Mouse (Mus musculus) neural tube, embryonic 11.5 days (tissue): Measurements from ENCODE around the gene Sidt2. TPM values are rescaled to one million over a fixed set of nuclear protein-coding genes. Genes with fewer than 3 reads are reported as not detected.

Source experiments
- ATAC-seq: fragments of 200-750 bp; cut with Nextera tagmentation; 2 replicates; pipeline ENCODE4 v1.8.0; 2017; ENCODE audit warnings: moderate number of reproducible peaks, mild to moderate bottlenecking, moderate TSS enrichment, moderate library complexity; ENCODE audit not compliant: insufficient read depth, low FRiP score, low TSS enrichment
- DNase-seq: peaks from one replicate; pipeline ENCODE4 v3.0.0-alpha.2; 2015; ENCODE audit warnings: low spot score
- H3K27ac ChIP-seq: fragments of 300-500 bp; sonication (generic); 2 replicates; pipeline ENCODE4 v1.5.1; 2014; ENCODE audit warnings: low read depth, mild to moderate bottlenecking, low read length
- H3K27me3 ChIP-seq: fragments of 300-500 bp; sonication (generic); 2 replicates; pipeline ENCODE4 v1.6.1; 2014; ENCODE audit warnings: mild to moderate bottlenecking, low read length, mixed read lengths; ENCODE audit not compliant: control insufficient read depth, insufficient read depth
- H3K36me3 ChIP-seq: fragments of 300-500 bp; sonication (generic); 2 replicates; pipeline ENCODE4 v1.6.1; 2014; ENCODE audit warnings: mild to moderate bottlenecking, low read length, moderate library complexity, mixed read lengths; ENCODE audit not compliant: control insufficient read depth, insufficient read depth
- H3K4me1 ChIP-seq: fragments of 300-500 bp; sonication (generic); 2 replicates; pipeline ENCODE4 v1.6.1; 2014; ENCODE audit warnings: low read length, mixed read lengths; ENCODE audit not compliant: control insufficient read depth, insufficient read depth
- H3K4me2 ChIP-seq: fragments of 300-500 bp; sonication (generic); 2 replicates; pipeline ENCODE4 v1.6.1; 2014; ENCODE audit warnings: low read depth, mild to moderate bottlenecking, moderate library complexity
- H3K4me3 ChIP-seq: fragments of 300-500 bp; sonication (generic); 2 replicates; pipeline ENCODE4 v1.5.1; 2014; ENCODE audit warnings: low read depth, low read length
- H3K9ac ChIP-seq: fragments of 300-500 bp; sonication (generic); 2 replicates; pipeline ENCODE4 v1.6.1; 2014; ENCODE audit warnings: mild to moderate bottlenecking, low read length
- H3K9me3 ChIP-seq: fragments of 300-500 bp; sonication (generic); 2 replicates; pipeline ENCODE4 v1.6.1; 2016; ENCODE audit warnings: low read length; ENCODE audit not compliant: control insufficient read depth
- WGBS: fragments of 180-500 bp; shearing (Covaris S2); extraction: QIAGEN DNeasy Blood & Tissue Kit; methylation state at CpG from one replicate; pipeline ENCODE4 v1.1.7; 2014; 5-methylcytosine and 5-hydroxymethylcytosine counted together
- polyA plus RNA-seq: library from polyadenylated mRNA; unstranded; fragments of >200 nt; fragmentation: Nextera tagmentation; extraction: Ambion mirVana; gene quantifications from 2 replicates; pipeline ENCODE4 v1.2.1, GENCODE M21; 2014

Gene Sidt2
- polyA plus RNA-seq, 1 experiment from 2014 or later = 34.7 TPM

DNA sequence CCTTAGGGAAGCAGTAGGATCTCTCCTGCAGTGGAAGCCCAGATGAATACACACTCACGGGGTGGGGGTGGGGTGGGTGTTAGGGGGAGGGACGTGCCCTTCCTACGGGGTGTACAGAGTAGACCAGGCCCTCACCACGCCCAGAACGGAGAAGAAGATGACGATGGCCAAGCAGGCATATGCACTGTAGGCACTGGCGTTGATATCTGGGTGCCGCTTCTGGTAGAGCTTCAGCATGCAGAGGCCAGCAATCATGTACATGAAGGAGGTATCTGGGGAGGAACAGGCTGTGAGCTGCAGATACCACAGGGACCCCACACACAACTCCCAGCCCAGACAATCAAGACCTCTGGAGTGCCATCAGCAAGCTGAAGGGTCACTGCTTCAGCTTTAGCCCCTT lies 12.1 kb downstream of the Sidt2 start:
- H3K36me3 ChIP-seq = peaks cover 11% of the 10 kb centered on the region
- no peak overlapping the region for H3K27ac ChIP-seq
- no peak overlapping the region for H3K4me3 ChIP-seq
- H3K4me1 ChIP-seq = no peaks in the 10 kb centered on the region
- H3K9ac ChIP-seq = no peak overlapping the region
- H3K4me2 ChIP-seq = no peak overlapping the region
- DNase-seq = no peak
- 92% methylated on average over 8 of the region's 8 CpGs for WGBS
- ATAC-seq = no peak
- H3K27me3 ChIP-seq = no peaks in the 10 kb centered on the region
- H3K9me3 ChIP-seq = no peaks in the 10 kb centered on the region

DNA sequence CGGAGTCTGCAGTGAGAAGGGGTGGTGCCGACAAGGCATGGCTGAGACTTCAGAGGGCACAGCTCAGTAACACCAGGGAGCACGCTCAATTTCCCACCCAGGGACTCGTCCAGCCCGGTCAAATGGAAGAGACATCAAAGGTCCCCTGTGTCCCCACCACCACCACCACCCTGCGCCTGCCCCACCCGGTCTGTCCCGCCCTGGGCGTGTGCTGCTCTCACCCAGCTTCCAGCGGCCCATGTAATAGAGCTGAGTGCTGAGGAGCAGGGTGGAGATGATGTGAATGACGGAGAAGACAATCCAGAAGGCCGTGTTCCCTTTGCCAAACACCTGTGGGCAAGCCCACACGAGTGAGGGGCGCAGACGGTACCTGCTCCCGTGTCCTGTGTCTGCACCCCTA lies 12.6 kb downstream of the Sidt2 start:
- Histone ChIP-seq H3K9ac (no peak overlapping the region), H3K27ac (no peak overlapping the region), H3K9me3 (no peaks in the 10 kb centered on the region), H3K4me3 (no peak overlapping the region), H3K4me1 (no peaks in the 10 kb centered on the region), H3K4me2 (no peak overlapping the region), H3K27me3 (no peaks in the 10 kb centered on the region), H3K36me3 (peaks cover 10% of the 10 kb centered on the region)
- no peak for ATAC-seq
- no peak for DNase-seq
- 93% methylated on average over 16 of the region's 16 CpGs for WGBS

DNA sequence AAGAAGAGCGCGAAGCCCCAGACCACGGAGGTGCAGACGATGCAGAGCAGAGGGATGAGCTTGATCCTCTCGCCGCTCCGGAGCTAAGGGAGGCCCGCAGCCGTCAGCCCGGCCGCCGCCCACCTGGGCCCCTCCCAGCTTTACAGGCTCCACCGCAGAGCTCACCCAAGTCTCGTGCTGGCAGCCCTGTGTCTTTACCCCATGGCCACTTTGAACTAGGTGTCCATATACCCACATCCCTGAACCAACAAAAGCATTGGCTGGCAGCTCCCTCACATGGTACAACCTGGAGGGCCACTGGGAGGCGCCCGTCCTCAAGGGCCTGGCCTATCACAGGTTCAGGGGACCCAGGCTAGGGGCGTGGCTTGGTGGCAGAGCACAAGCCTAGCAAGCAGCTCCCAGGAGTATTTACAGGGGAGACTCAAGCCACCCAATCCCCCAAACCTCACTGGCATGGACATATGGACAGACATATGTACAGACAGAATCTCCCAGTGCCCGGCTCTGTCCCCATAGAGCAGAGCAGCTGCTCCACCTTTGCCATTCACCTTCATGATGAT lies 13.6 kb downstream of the Sidt2 start:
- no peak overlapping the region for H3K4me2 ChIP-seq

DNA sequence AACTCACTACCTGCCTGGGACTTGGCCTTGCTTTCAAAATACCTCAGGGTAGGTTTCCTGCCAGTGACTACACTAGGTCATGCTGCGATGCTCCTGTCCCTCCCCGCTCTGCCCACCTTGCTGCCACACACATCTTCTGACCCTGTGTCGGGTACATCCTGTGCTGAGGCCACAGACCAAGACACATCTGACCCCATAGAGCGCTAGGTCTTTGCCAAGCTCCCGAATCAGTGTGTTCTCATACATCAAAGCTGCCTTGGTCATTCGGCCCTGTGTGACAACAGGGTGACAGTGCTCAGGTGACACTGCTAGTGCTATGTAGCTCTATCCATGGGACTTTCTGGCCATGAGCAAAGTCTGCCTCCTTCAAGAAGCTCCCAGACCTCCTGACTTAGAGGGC lies 15.3 kb downstream of the Sidt2 start:
- no peaks in the 10 kb centered on the region for H3K27me3 ChIP-seq
- H3K27ac ChIP-seq = no peak overlapping the region
- H3K9ac ChIP-seq = no peak overlapping the region
- H3K9me3 ChIP-seq = no peaks in the 10 kb centered on the region
- ATAC-seq = no peak
- H3K4me3 ChIP-seq = no peak overlapping the region
- no peak for DNase-seq
- WGBS = 93% methylated on average over 6 of the region's 6 CpGs
- peaks cover 10% of the 10 kb centered on the region for H3K36me3 ChIP-seq
- H3K4me1 ChIP-seq = 0 out of 2 replicates have a peak, but pooled peaks cover 3% of the 10 kb centered on the region
- no peak overlapping the region for H3K4me2 ChIP-seq

More for the DNA sequence above, 13.6 kb downstream of the Sidt2 start:
- H3K4me3 ChIP-seq = no peak overlapping the region
- no peak overlapping the region for H3K9ac ChIP-seq
- WGBS = 55% methylated on average over 18 of the region's 18 CpGs
- no peak for ATAC-seq
- no peak overlapping the region for H3K27ac ChIP-seq
- no peaks in the 10 kb centered on the region for H3K4me1 ChIP-seq
- peak; percentile 32 for DNase-seq
- H3K36me3 ChIP-seq = peaks cover 10% of the 10 kb centered on the region
- H3K27me3 ChIP-seq = no peaks in the 10 kb centered on the region
- no peaks in the 10 kb centered on the region for H3K9me3 ChIP-seq

DNA sequence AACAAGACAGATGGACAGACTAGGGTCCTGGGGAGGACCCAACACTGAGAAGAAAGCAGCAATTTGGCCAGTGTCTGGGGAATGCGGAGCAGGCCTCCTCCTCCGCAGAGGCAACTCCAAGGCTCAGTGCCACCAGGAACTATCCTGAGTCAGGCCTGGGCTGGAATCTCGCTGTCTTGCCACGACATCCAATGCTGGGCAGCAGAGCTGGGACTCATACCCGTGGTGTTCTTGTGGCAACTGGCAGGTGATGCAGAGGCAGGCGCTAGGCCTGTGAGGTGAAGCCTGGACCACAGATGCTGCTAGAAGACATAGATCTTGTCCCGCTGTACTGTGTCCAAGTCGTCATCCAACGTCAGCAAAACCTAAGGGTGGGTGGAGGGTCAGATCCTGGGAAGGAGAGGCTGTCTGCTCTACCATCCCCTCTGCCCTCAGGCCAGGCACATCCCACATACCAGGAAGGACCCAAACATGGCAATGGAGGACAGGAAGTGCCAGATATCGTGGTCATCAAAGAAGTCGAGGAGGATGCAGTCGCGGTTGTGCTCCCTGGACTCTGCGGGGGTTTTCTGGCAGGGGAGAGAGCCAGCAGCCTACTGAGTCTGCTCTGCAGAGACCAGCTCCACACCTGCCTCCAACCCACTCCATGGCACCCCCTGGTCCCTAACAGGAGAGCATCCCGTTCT lies 16.0 kb downstream of the Sidt2 start:
- ATAC-seq = no peak
- Histone ChIP-seq H3K36me3 (peaks cover 5% of the 10 kb centered on the region), H3K9ac (no peak overlapping the region), H3K4me3 (no peak overlapping the region), H3K9me3 (no peaks in the 10 kb centered on the region), H3K4me1 (0 out of 2 replicates have a peak, but pooled peaks cover 3% of the 10 kb centered on the region), H3K27ac (no peak overlapping the region), H3K4me2 (no peak overlapping the region), H3K27me3 (no peaks in the 10 kb centered on the region)
- no peak for DNase-seq
- 87% methylated on average over 15 of the region's 15 CpGs for WGBS

DNA sequence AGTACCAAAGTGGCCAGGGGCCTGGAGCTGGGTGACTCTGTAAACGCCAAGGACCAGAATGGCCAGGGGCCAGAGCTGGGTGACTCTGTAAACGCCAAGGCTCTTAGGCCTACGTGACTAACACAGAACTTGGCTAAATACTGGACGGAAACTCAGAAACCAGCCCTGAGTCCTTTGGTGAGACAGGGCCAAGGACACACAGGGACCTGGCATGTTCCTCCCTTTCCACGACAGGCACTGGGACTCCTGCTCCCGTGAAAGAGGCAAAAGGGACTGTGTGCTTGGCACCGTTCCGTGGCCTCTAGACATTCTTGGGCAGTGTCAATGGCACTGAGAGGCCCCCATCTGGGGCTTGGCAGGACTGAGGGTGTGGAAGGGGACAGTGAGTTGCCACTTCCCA lies 17.0 kb downstream of the Sidt2 start:
- Histone ChIP-seq H3K27me3 (no peaks in the 10 kb centered on the region), H3K9ac (no peak overlapping the region), H3K27ac (no peak overlapping the region), H3K4me1 (0 out of 2 replicates have a peak, but pooled peaks cover 3% of the 10 kb centered on the region), H3K4me3 (no peak overlapping the region), H3K4me2 (no peak overlapping the region), H3K36me3 (peaks cover 5% of the 10 kb centered on the region), H3K9me3 (no peaks in the 10 kb centered on the region)
- ATAC-seq (no peak), DNase-seq (no peak)
- 88% methylated on average over 8 of the region's 8 CpGs for WGBS

DNA sequence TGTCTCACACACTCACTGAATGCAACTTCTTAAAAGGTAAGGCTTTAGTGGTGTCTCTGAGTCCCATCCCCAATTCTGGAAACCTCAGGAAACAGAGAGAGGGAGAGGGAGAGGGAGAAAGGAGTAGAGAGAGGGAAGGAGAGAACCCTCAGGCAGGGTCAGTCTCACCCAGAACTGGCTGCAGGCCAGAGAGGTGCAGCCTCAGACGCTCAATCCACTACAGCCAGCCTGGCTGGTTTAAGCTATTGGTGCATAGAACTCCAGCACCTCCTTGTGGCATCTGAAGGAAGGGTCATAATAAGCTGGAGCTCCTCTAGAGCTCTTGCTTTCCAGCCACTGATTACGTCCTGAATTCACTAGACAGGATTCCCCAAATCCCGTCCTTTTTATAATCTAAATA lies 18.2 kb downstream of the Sidt2 start:
- H3K27ac ChIP-seq = no peak overlapping the region
- H3K9me3 ChIP-seq = no peaks in the 10 kb centered on the region
- no peak overlapping the region for H3K4me3 ChIP-seq
- ATAC-seq (no peak), DNase-seq (peak; percentile 59)
- H3K36me3 ChIP-seq = peaks cover 2% of the 10 kb centered on the region; the same call in 1 of the 2 replicates
- H3K4me1 ChIP-seq = 0 out of 2 replicates have a peak, but pooled peaks cover 3% of the 10 kb centered on the region
- 35% methylated on average over 3 of the region's 3 CpGs for WGBS
- H3K27me3 ChIP-seq = no peaks in the 10 kb centered on the region
- no peak overlapping the region for H3K4me2 ChIP-seq
- H3K9ac ChIP-seq = no peak overlapping the region

DNA sequence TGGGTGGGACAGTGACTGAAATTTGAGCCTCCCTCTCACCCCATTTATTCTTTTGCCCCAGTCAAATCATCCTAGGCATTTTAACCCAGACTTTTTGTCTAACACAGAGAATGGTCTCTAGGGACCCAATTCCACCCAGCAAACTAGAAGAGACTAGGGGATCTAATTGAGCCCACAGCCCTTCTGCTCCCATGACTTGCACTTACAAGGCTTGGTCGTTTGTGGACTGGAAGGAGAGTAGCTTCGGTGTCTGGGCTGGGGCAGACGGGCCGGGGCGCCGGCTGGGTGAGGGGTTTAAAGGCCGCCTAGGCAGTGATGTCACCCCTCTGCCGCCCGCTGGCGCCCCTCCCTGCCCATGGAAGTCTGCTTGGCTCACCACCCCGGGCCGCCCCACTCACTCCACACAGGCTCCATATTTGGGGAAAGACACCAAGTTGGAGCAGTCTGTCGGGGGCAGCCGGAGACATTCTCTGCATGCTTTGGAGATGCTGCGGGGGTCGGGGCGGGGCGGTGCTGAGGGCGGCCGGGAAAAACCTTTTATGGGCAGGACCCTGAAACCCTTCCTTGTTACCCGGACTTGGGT lies 19.3 kb downstream of the Sidt2 start, which contains the start of gene Tagln:
Tagln (minus strand) TSS at position 431 of the 583 bp plus-strand sequence.
- DNase-seq (peak; percentile 34), ATAC-seq (no peak)
- WGBS = 5% methylated on average over 20 of the region's 21 CpGs
- Histone ChIP-seq H3K4me3 (peak within 1 kb of the TSS; percentile 12; the same call in 1 of the 2 replicates), H3K4me2 (peak within 1 kb of the TSS; percentile 28), H3K27me3 (no peaks in the 10 kb centered on the region), H3K36me3 (peaks cover 2% of the 10 kb centered on the region; the same call in 1 of the 2 replicates), H3K9me3 (no peaks in the 10 kb centered on the region), H3K4me1 (0 out of 2 replicates have a peak, but pooled peaks cover 3% of the 10 kb centered on the region), H3K9ac (peak within 1 kb of the TSS; percentile 41), H3K27ac (no peak within 1 kb of the TSS)
